Mouse (Mus musculus) central nervous system, embryonic 11.5 days (tissue): ENCODE measurements around the gene Specc1l. TPM values are rescaled to one million over a fixed set of nuclear protein-coding genes. Genes with fewer than 3 reads are reported as not detected.

Experiments used
- polyA plus RNA-seq: library from polyadenylated mRNA; depleted of rRNA; stranded (reverse); fragments of >200 nt; gene quantifications from 2 replicates; pipeline ENCODE4 v1.2.3, GENCODE M21; 2012; rRNA removed

Specc1l gene
- 31.3 and 34.5 TPM in 2 replicates for polyA plus RNA-seq

GRCm38 (mm10) chr10:75211807-75212645 lies at the start of gene Specc1l:
Gene Specc1l, plus strand, starts transcription at chr10:75212073.

GRCm38 (mm10) chr10:75316872-75316907 lies 104.8 kb downstream of the Specc1l start, which contains the start of gene Adora2a:
Gene Adora2a, plus strand, starts transcription at chr10:75316877.

Other genes with a start within 250 kb of the Specc1l start
- 7.5 and 8.9 TPM in 2 replicates for gene Gnaz, start 244.9 kb upstream of the Specc1l start, polyA plus RNA-seq
- gene Rsph14, start 179.5 kb upstream of the Specc1l start, polyA plus RNA-seq, result 0.05 and 0.09 TPM in 2 replicates
- 11.6 and 19.1 TPM in 2 replicates for gene Rab36, start 175.0 kb upstream of the Specc1l start, polyA plus RNA-seq
- 32.3 and 37.9 TPM in 2 replicates for gene Bcr, start 151.5 kb upstream of the Specc1l start, polyA plus RNA-seq
- gene Adora2a, start 104.8 kb downstream of the Specc1l start, polyA plus RNA-seq, result 3.2 and 5.5 TPM in 2 replicates
- gene Upb1, start 189.0 kb downstream of the Specc1l start, polyA plus RNA-seq, result 0.16 and 0.44 TPM in 2 replicates